Mouse (Mus musculus): Measurements from ENCODE around the gene Ccdc85c.

Gene Ccdc85c

GRCm38 (mm10) chr12:108219163-108219562 lies 56.1 kb downstream of the Ccdc85c start:
- in situ Hi-C loops (cut with MseI, MboI) = loop anchor here in 1 of 2 experiments (25.0 kb wide), 1 partner anchor 293 kb away; no protein-coding TSS in a partner anchor

DNA sequence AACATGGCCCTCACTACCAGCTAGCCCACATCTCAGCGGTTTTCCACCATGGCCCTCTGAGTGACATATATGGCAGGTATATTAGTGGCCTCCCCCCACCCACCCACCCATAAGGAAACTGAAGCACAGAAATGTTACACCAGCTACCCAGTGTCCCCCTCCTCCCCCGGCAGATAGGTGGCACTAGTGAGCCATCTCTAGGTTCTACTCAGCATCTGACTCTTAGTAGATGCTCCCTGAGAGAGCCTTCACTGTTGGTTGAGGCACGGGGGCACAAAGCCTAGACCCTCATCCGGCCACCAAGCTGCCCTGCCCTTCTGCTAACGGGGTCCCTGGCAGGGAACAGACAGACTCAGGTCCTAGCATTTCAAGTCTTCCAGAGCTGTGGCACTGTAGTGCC lies 57.7 kb downstream of the Ccdc85c start:
- in situ Hi-C loops (cut with MseI, MboI) = loop anchor here in 1 of 2 experiments (25.0 kb wide), 1 partner anchor 295 kb away; no protein-coding TSS in a partner anchor

- in situ Hi-C loops (cut with MseI, MboI) = loop anchor here in 1 of 2 experiments (25.0 kb wide), 1 partner anchor 296 kb away; no protein-coding TSS in a partner anchor
Measured at GRCm38 (mm10) chr12:108216611-108217370, 58.4 kb downstream of the Ccdc85c start.

DNA sequence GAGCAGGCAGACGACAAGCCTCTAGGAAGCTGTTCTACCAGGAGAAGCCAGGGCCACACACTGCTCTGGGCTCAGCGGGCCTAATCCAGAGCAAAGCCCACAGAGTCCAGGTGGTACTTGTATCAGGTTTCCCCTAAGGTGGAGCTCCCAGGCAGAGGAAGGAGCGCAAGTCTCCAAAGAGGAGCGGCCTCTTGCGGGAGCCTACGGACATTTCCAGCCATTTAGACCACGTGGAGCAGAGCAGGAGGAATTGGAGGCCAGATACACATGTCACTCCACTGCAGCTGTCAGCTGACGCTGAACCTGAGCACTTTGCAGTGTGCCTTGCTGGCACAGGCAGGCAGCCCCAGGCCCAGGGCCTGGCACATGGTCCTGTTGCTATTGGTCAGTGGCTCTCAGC lies 60.1 kb downstream of the Ccdc85c start:
- in situ Hi-C loops (cut with MseI, MboI) = loop anchor here in 1 of 2 experiments (25.0 kb wide), 1 partner anchor 297 kb away; no protein-coding TSS in a partner anchor

DNA sequence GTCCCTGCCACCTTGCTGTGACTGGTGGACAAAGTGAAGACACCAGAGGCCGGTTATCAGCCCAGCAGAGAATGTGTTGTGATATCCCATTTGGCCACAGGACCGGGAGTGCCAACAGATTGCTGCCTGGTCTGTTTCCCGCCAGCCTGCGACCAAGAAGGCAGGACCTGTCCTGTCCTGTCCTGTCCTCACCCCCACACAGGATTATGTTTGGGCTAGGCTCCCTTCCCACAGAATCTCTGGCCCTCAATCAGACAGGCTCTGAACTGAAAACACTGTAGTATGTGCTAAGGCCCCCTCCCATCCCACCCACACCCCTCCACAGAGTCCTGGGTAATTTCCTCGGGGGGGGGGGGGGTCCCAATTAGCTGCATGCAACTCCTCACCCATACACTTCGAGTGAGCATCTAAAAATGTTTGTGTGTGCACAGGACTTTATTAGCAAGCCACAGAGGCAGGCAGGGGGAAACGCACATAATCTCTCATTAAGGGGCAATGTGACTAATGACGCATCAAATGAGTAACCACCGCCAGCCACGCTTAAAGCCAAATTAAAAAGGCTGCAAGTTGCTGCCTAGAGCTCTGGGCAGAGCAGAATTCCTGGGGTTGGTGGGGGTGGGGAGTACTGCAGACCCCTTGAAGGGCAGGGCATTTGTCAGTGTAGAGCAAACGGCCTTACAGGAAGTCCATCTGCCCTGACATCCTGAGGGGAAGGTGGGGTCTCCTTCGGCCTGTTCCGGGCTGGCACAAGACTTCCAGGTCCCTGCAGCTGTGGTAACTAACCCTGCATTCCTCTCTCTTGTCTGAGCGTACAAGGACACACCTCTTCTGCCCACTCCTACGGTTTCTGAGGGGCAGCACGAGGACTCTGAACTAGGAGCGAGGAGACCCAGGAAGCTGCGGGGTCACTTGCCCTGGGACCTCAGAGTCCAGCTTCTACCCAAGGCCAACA lies 61.9 kb downstream of the Ccdc85c start:
- in situ Hi-C loops (cut with MseI, MboI) = loop anchor here in 1 of 2 experiments (25.0 kb wide), 1 partner anchor 299 kb away; no protein-coding TSS in a partner anchor

DNA sequence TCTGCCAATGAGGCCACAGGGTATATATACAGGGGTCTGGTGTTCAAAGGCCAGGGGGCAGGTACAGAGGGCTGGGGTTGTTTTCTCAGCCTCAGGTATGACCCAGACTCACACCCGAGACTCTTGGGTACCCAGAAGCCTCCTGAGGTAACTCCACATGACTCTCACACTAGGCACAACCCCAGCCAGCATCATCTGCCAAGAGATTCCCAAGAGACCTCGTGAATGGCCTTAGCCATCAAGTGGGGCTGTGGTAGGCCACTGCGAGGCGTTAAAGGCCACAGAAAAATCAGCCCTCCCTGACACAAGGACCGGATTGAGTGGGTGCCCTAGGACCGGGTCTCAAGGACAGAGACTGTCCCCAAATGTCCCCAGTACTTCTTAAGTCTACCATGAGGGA lies 62.7 kb downstream of the Ccdc85c start:
- in situ Hi-C loops (cut with MseI, MboI) = loop anchor here in 1 of 2 experiments (25.0 kb wide), 1 partner anchor 300 kb away; no protein-coding TSS in a partner anchor

- in situ Hi-C loops (cut with MseI, MboI) = loop anchor here in 1 of 2 experiments (25.0 kb wide), 1 partner anchor 300 kb away; no protein-coding TSS in a partner anchor
Measured at GRCm38 (mm10) chr12:108212071-108212470, 63.2 kb downstream of the Ccdc85c start.

- in situ Hi-C loops (cut with MseI, MboI) = loop anchor here in 1 of 2 experiments (25.0 kb wide), 1 partner anchor 302 kb away; no protein-coding TSS in a partner anchor
Measured at GRCm38 (mm10) chr12:108210623-108211022, 64.6 kb downstream of the Ccdc85c start.

- in situ Hi-C loops (cut with MseI, MboI) = loop anchor here (5.0 to 25.0 kb wide), 2 partner anchors 88 to 303 kb away; no protein-coding TSS in a partner anchor
Measured at GRCm38 (mm10) chr12:108208726-108209438, 66.3 kb downstream of the Ccdc85c start.

DNA sequence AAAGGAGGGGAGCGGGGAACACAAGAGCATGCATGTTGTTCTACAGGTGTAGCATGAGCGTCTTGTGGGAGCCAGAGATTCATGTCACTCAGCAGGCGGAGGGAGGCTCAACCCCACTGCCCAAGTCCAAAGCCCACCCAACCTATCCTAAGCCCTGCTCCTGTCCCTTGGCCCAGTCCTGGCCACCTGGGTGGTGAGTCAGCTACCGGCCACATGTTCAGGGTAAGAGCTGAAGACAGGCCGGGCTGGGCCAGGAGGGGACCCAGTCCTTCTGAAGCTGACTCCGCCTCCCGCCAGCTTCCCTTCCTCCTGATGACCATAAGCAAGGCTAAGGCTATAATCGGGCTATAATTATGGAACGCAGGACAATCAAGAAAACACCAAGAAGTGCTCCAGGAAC lies 67.0 kb downstream of the Ccdc85c start:
- in situ Hi-C loops (cut with MseI, MboI) = loop anchor here (5.0 to 25.0 kb wide), 2 partner anchors 89 to 304 kb away; no protein-coding TSS in a partner anchor

DNA sequence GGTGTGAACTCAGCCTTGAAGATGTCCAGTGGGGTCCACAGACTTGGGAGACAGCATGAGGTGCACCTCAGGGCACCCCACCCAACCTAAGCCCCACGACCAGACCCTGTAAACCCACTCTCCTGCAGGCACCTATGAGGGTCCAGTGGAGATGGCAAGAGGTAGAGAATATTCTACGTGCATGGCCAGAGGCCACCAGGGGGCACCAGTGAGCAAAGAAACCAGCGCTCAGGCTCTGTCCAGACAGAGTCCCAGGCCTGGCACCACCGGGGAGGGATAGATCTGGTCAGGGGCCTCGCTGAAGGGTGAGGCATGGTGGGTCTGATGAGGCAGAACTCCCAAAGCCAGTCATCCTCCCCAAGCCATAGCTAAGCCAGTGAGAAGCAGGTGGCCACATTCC lies 68.6 kb downstream of the Ccdc85c start:
- in situ Hi-C loops (cut with MseI, MboI) = loop anchor here (5.0 to 25.0 kb wide), 2 partner anchors 91 to 306 kb away; no protein-coding TSS in a partner anchor

- in situ Hi-C loops (cut with MseI, MboI) = loop anchor here (5.0 to 25.0 kb wide), 2 partner anchors 92 to 307 kb away; no protein-coding TSS in a partner anchor
Measured at GRCm38 (mm10) chr12:108204978-108205377, 70.2 kb downstream of the Ccdc85c start.

GRCm38 (mm10) chr12:108203895-108204294 lies 71.3 kb downstream of the Ccdc85c start:
- in situ Hi-C loops (cut with MseI, MboI) = loop anchor here in 1 of 2 experiments (25.0 kb wide), 1 partner anchor 308 kb away; no protein-coding TSS in a partner anchor

- in situ Hi-C loops (cut with MseI, MboI) = loop anchor here in 1 of 2 experiments (25.0 kb wide), 1 partner anchor 312 kb away; no protein-coding TSS in a partner anchor
Measured at GRCm38 (mm10) chr12:108200094-108200493, 75.1 kb downstream of the Ccdc85c start.

DNA sequence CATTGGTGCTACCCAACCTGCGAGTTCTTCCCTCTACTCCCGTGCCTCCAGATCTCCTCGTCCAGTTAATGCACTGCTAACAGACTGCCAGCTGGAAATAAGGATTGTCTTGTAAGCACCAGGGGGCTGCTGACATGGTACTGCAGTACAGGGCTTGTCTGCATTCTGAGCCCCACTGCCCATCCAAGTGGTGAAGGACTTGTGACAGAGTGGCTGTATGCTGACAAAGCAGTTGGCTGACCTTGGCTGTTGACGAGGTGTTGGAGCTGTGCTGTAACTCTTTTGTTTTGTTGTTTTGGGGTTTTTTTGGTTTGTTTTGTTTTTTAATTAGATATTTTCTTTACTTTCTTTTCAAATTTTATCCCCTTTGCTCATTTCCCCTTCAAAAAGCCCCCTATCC lies 76.8 kb downstream of the Ccdc85c start:
- in situ Hi-C loops (cut with MseI, MboI) = no loop called here

- in situ Hi-C loops (cut with MseI, MboI) = no loop called here
Measured at GRCm38 (mm10) chr12:108195761-108196160, 79.5 kb downstream of the Ccdc85c start.

DNA sequence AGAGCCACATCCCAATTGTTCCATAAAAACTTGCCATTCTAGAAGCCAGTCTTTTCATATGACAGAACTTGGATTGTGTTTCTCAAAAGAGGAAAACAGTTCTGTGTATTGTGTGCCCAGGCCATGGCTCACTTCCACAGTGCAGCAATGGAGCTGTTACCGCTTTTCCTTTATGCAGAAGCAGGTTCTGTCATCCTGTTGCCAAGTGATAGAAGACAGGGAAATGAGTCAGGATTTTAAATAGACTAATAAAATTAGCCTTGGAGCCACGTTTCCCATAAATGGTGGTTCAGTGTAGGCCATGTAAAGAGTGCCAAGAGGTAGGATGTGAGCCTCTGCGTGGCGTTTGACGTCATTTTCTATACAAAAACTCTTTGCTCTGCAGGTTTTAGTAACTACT lies 81.3 kb downstream of the Ccdc85c start:
- in situ Hi-C loops (cut with MseI, MboI) = no loop called here

DNA sequence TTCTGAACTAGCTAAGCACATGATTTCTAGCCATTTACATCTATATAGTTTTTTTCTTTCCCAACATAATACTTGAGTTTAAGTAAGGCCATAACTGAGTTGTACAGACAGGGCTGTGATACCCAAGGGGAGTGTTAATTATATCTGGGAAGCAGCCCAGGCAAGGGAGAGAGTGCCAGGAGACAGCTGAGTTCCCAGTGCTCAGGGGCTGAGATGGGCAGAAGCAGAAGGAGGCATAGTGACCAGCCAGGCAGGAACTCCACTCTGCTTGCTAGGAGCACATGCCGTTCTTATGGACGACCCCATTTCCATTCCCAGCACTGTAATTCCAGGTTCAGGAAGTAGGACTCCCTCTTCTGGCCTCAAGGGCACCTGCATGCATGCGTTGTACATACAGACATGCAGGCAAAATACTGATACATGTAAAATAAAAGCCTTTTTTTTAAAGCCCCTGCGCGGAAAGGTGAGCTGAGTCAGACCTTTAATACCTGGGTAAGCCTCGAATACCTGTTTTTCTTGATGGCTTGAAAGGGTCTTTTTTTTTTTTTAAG lies 87.6 kb downstream of the Ccdc85c start:
- in situ Hi-C loops (cut with MseI, MboI) = no loop called here

DNA sequence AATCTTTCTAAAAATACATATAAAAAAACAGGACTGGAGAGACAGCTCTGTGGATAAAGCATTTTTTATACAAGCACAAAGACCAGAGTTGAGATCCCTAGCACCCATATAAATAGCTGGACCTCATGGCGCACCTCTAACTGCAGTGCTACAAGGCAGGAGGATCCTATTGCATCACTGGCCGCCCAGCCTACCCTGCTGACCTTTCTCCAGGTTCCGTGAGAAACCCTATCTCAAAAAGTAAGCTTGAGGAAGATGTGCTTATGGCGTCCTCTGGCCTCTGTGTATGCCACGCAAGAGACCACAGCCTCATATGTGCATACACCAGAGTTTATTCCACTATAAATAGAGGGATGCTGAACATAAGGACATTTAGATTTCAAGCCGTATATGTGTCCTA lies 93.5 kb downstream of the Ccdc85c start:
- in situ Hi-C loops (cut with MseI, MboI) = no loop called here

Data from mouse trophoblast stem cell (cell line).